Mouse (Mus musculus) liver, embryonic 14.5 days (tissue): ENCODE data around the gene Eml2.

Source experiments
- CTCF ChIP-seq: IDR thresholded peaks from 2 replicates; pipeline ENCODE4 v1.5.1; 2016; ENCODE audit warnings: antibody characterized with exemption, low read depth, control low read depth
- EP300 ChIP-seq: IDR thresholded peaks from 2 replicates; pipeline ENCODE4 v1.6.1; 2016; ENCODE audit warnings: antibody characterized with exemption, low read depth

- TF ChIP-seq EP300 (no peak), CTCF (no peak)
Observed at GRCm38 (mm10) chr7:19208201-19208910, 32.1 kb downstream of the Eml2 start.
